Mouse (Mus musculus) 416B (cell line): ENCODE measurements at regions not wholly inside any gene's neighbourhood (a gene's known extent, or its start where the extent isn't known, plus 50 kb on each side); places are given as distances from the start of the nearest gene placed in this dataset.

Source experiments
- DNase-seq: peaks from one replicate; pipeline ENCODE4 v3.0.0; 2011; ENCODE audit warnings: low read depth

GRCm38 (mm10) chr2:167848468-167849440 is 83.1 kb upstream of the Ptpn1 start:
- no peak for DNase-seq

GRCm38 (mm10) chr2:167847281-167848077 is 84.4 kb upstream of the Ptpn1 start:
- DNase-seq = peak; percentile 28

- no peak for DNase-seq
Measured at GRCm38 (mm10) chr2:167845370-167845769, 86.5 kb upstream of the Ptpn1 start.

GRCm38 (mm10) chr2:167844556-167844955 is 87.3 kb upstream of the Ptpn1 start:
- no peak for DNase-seq

GRCm38 (mm10) chr2:167843921-167844320 is 87.9 kb upstream of the Ptpn1 start:
- DNase-seq = no peak

GRCm38 (mm10) chr2:167842993-167843392 is 88.9 kb upstream of the Ptpn1 start:
- no peak for DNase-seq

- DNase-seq = no peak
Measured at GRCm38 (mm10) chr2:167842473-167842872, 89.4 kb upstream of the Ptpn1 start.

GRCm38 (mm10) chr2:167841339-167842240 is 90.3 kb upstream of the Ptpn1 start:
- DNase-seq = no peak

- peak; percentile 97 for DNase-seq
Measured at GRCm38 (mm10) chr2:167840344-167840743, 91.5 kb upstream of the Ptpn1 start.

GRCm38 (mm10) chr2:167839324-167839981 is 92.4 kb upstream of the Ptpn1 start:
- DNase-seq = peak; percentile 89

- peak; percentile 44 for DNase-seq
Measured at GRCm38 (mm10) chr2:167837596-167837995, 94.3 kb upstream of the Ptpn1 start.

GRCm38 (mm10) chr2:167836611-167837010 is 95.2 kb upstream of the Ptpn1 start:
- no peak for DNase-seq

GRCm38 (mm10) chr2:167834605-167835004 is 97.3 kb upstream of the Ptpn1 start:
- DNase-seq = no peak

- peak; percentile 86 for DNase-seq
Measured at GRCm38 (mm10) chr2:167833290-167833953, 98.4 kb upstream of the Ptpn1 start.

- no peak for DNase-seq
Measured at GRCm38 (mm10) chr2:167831076-167832039, 100.5 kb upstream of the Ptpn1 start.

- no peak for DNase-seq
Measured at GRCm38 (mm10) chr2:167828258-167828657, 103.6 kb upstream of the Ptpn1 start.

- DNase-seq = no peak
Measured at GRCm38 (mm10) chr2:167826922-167827703, 104.7 kb upstream of the Ptpn1 start.

- peak; percentile 76 for DNase-seq
Measured at GRCm38 (mm10) chr2:167823513-167823912, 108.3 kb upstream of the Ptpn1 start.

GRCm38 (mm10) chr2:167823044-167823443 is 108.8 kb upstream of the Ptpn1 start:
- DNase-seq = peak; percentile 70
